Mouse (Mus musculus): Measurements from ENCODE around the gene Bub1b. TPM values are rescaled to one million over a fixed set of nuclear protein-coding genes. Genes with fewer than 3 reads are reported as not detected.

Gene Bub1b
- total RNA-seq, 2 experiments from 2014 or later, result 42.7 to 126 TPM

Other genes starting within 250 kb of the Bub1b start
- not detected in 2 replicates for gene Gpr176, start 224.8 kb upstream of the Bub1b start, total RNA-seq (2015)
- gene Gpr176, start 224.8 kb upstream of the Bub1b start, total RNA-seq (2017), result not detected in 2 replicates
- 14.1 and 19.8 TPM in 2 replicates for gene Eif2ak4, start 209.6 kb upstream of the Bub1b start, total RNA-seq (2015)
- gene Eif2ak4, start 209.6 kb upstream of the Bub1b start, total RNA-seq (2017), result 16.7 and 17.9 TPM in 2 replicates
- 166 and 168 TPM in 2 replicates for gene Srp14, start 118.5 kb upstream of the Bub1b start, total RNA-seq (2015)
- gene Srp14, start 118.5 kb upstream of the Bub1b start, total RNA-seq (2017), result 203 and 225 TPM in 2 replicates
- gene Bmf, start 48.5 kb upstream of the Bub1b start, total RNA-seq (2015), result 0.20 and 0.56 TPM in 2 replicates
- gene Bmf, start 48.5 kb upstream of the Bub1b start, total RNA-seq (2017), result 0.51 and 0.71 TPM in 2 replicates
- 0.07 and 0.17 TPM in 2 replicates for gene Pak6, start 65.1 kb downstream of the Bub1b start, total RNA-seq (2015)
- gene Pak6, start 65.1 kb downstream of the Bub1b start, total RNA-seq (2017), result 0.21 and 0.61 TPM in 2 replicates
- gene Ankrd63, start 105.8 kb downstream of the Bub1b start, total RNA-seq (2015), result 0.61 and 0.89 TPM in 2 replicates
- 0.33 and 0.84 TPM in 2 replicates for gene Ankrd63, start 105.8 kb downstream of the Bub1b start, total RNA-seq (2017)
- gene Plcb2, start 130.2 kb downstream of the Bub1b start, total RNA-seq (2015), result 71.2 and 80.9 TPM in 2 replicates
- 61.1 and 70.4 TPM in 2 replicates for gene Plcb2, start 130.2 kb downstream of the Bub1b start, total RNA-seq (2017)
- gene Inafm2, start 147.5 kb downstream of the Bub1b start, total RNA-seq (2015), result 27.9 and 29.6 TPM in 2 replicates
- gene Inafm2, start 147.5 kb downstream of the Bub1b start, total RNA-seq (2017), result 17.9 and 20.3 TPM in 2 replicates
- 0.07 and 0.25 TPM in 2 replicates for gene Ccdc9b, start 164.4 kb downstream of the Bub1b start, total RNA-seq (2015)
- gene Ccdc9b, start 164.4 kb downstream of the Bub1b start, total RNA-seq (2017), result 0.42 and 0.47 TPM in 2 replicates
- gene Phgr1, start 174.6 kb downstream of the Bub1b start, total RNA-seq (2015), result not detected in 2 replicates
- gene Phgr1, start 174.6 kb downstream of the Bub1b start, total RNA-seq (2017), result not detected in 2 replicates
- gene Disp2, start 181.5 kb downstream of the Bub1b start, total RNA-seq (2015), result not detected in 2 replicates
- not detected in 2 replicates for gene Disp2, start 181.5 kb downstream of the Bub1b start, total RNA-seq (2017)
- 50.8 and 55.8 TPM in 2 replicates for gene Knstrn, start 215.8 kb downstream of the Bub1b start, total RNA-seq (2015)
- 215 and 245 TPM in 2 replicates for gene Knstrn, start 215.8 kb downstream of the Bub1b start, total RNA-seq (2017)